Mouse (Mus musculus): ENCODE data around the gene Tmem97.
A peak's percentile ranks its signal among the peaks of the same experiment; 100 is the strongest.
"Not testable (repeated sequence)": the region's sequence is repeated elsewhere in the genome, so short reads cannot be mapped to it uniquely, and the experiment has no call there.

The Tmem97 gene

GRCm38 (mm10) chr11:78550168-78551058, at the start of gene Tmem97:
Tmem97 (minus strand) TSS chr11:78550777.
- DNase-seq (ENCODE audit: low read depth, low spot score): peak; percentile 97

DNA sequence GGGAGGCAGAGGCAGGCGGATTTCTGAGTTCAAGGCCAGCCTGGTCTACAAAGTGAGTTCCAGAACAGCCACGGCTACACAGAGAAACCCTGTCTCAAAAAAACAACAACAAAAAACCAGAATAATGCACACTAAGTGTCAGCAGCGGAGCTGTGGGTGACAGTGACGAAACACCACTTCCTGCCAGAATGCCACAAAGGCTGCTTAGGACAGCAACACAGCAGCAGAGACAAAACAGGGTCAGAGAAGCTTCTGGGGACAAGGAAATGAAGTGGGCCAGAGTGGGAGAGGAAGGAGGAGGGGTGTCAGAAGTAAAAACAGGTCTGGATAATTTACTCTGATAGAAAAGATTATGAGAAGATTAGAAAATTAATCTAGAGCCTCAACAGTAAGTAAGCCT, 49.5 kb upstream of the Tmem97 start:
- DNase-seq (ENCODE audit: low read depth, low spot score): peak; percentile 79

- no peak for DNase-seq (ENCODE audit: low read depth, low spot score)
These were observed 48.3 kb upstream of the Tmem97 start for GRCm38 (mm10) chr11:78598763-78599415.

DNA sequence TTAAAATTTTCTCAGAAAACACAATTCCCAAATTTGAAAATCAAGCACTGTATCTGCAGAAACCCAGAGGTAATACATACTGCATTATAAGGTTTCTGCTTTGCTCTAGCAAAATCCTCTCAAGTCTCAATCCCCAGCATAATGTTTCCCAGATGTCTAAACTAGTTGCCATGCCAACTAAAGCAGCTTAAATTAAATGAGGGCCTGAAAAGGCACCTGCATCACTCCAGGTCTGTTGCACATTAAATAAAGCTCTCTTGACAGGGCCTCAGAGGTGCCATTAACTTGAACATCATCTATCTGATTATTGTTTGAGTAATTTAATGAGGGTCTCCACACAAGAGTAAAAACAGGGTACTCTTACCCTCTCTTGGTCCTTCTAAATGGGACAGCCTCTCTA, 46.2 kb upstream of the Tmem97 start:
- no peak for DNase-seq (ENCODE audit: low read depth, low spot score)

- DNase-seq (ENCODE audit: low read depth, low spot score): no peak
These were observed 45.2 kb upstream of the Tmem97 start for GRCm38 (mm10) chr11:78595773-78596172.

GRCm38 (mm10) chr11:78594271-78594964, 43.8 kb upstream of the Tmem97 start:
- DNase-seq (ENCODE audit: low read depth, low spot score): no peak

- not testable (repeated sequence) for DNase-seq (ENCODE audit: low read depth, low spot score)
These were observed 37.1 kb upstream of the Tmem97 start for GRCm38 (mm10) chr11:78587677-78588076.

- DNase-seq (ENCODE audit: low read depth, low spot score): peak; percentile 54
These were observed 35.5 kb upstream of the Tmem97 start for GRCm38 (mm10) chr11:78586099-78586498.

- DNase-seq (ENCODE audit: low read depth, low spot score): no peak
These were observed 32.3 kb upstream of the Tmem97 start for GRCm38 (mm10) chr11:78582848-78583247.

DNA sequence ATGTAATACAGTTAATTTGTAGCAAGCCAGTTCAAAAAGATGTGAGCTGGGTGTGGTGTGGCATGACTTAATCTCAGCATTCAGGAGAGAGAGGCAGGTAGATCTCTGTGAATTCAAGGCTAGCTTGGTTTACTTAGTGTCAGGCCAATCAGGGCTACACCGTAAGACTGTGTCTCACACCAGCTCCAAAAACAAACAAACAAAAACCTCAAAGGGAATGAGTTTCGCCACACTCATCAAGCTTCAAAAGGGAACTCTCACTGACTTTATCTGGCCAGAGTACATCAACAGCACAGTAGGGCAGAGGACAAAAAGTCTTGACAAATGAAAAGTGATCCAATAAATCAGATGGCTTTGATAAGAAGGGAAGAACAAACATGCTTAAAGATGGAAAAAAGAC, 24.4 kb upstream of the Tmem97 start:
- no peak for DNase-seq (ENCODE audit: low read depth, low spot score)

GRCm38 (mm10) chr11:78574536-78574935, 24.0 kb upstream of the Tmem97 start:
- DNase-seq (ENCODE audit: low read depth, low spot score): no peak

DNA sequence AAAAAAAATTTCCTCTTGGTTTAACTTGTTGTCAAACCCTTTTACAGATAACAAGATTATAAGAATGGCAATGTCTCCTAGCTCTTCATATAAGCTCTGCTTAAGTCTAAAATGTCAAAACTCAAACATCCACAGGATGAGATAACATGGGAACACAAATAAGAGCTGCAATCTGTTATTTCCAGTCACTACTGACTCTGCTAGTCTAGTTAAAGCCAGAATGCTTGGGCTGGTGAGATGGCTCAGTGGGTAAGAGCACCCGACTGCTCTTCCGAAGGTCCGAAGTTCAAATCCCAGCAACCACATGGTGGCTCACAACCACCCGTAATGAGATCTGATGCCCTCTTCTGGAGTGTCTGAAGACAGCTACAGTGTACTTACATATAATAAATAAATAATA, 23.5 kb upstream of the Tmem97 start:
- DNase-seq (ENCODE audit: low read depth, low spot score): not testable (repeated sequence)

DNA sequence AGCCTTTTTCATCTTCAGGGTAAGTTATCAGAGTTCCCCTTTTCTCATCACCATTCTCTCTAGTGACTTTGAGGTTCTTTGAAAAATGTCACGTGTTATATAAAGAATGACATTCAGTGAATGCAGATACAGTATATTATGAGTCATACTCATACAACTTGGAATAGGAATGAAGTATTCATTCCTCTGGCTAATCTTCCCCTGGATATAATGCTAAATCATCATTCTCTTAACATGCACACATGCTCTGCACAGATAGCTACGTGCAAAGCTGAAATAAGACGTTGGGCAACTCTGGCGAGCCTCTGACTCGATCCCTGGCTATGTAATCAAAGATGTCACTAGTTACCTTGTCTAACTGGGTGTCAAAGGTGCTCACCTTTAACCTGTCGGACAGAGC, 21.3 kb upstream of the Tmem97 start:
- no peak for DNase-seq (ENCODE audit: low read depth, low spot score)

GRCm38 (mm10) chr11:78571441-78571840, 20.9 kb upstream of the Tmem97 start:
- no peak for DNase-seq (ENCODE audit: low read depth, low spot score)

DNA sequence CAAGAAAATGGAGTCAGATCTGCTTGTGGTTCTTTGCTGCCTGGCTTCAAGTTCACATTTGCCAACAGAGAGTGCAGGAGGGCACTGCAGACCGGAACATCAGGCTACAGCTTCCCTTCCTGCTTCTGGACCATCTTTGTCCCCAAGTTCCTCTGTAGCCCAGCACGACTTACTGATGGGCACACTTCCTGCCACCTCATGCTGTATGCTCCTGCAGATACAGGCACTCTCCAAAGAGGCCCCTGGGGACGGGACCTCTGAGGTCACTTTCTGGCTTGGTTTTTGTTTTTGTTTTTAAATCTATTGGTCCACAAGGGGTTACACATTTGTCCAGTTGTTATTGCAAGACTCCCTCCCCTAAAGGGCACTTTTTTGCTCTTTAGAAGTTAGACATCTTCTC, 19.2 kb upstream of the Tmem97 start:
- no peak for DNase-seq (ENCODE audit: low read depth, low spot score)

- no peak for DNase-seq (ENCODE audit: low read depth, low spot score)
These were observed 18.2 kb upstream of the Tmem97 start for GRCm38 (mm10) chr11:78568827-78569226.

DNA sequence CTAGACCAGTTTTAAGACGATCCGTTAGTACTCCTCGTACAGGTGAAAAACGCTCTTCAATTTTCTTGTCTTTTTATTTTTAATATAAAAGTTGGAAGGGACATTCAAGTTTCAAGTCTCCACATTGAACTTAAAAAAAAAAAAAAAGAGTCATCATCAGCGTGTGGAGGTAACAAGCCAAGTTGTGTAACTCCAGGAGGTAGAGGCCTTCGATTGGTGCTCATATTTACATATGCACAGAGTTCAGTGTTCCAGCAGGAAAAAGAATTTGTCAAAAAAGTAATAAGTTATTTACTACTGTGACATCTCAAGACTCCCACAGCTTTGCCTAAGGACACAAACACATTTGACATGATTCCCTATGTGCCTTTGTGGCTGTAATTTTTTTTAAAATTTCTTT, 17.0 kb upstream of the Tmem97 start:
- DNase-seq (ENCODE audit: low read depth, low spot score): no peak

DNA sequence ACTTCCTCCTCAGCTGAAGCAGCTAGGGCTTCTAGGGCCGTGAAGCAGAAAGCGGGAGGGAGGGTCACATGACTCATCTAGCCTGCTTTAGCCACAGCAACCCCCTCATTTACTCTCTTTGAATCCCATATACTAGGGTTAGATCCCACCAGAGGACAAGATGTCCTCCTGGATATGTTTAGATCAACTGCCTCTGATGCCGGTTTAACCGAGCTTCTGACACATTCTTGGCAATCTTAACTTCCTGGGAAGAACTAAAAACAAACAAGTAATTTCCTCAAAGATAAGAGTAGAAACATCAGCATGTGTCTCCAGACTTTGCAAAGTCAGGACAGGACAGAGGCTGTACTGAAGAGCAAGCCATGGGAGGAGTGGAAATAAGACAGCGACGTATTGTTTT, 16.2 kb upstream of the Tmem97 start:
- DNase-seq (ENCODE audit: low read depth, low spot score): no peak

DNA sequence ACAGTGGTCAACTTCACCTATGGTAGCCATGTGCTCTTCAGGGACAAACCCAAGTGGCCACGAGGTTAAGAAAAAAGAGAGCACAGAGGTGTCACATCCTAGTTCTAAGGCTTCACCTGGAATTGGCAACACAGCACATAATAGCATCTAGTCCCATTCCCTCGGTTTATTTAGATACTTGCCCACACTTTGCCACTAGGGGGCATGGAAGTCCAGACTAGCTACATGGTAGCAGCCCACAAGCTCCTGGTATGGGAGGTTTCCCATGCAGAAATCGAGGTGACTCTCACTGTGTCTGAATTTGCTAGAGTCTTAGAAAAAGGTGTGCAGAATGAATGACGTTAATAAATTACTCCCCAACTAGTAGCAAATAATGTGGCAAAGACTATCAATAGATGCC, 9.9 kb upstream of the Tmem97 start:
- DNase-seq (ENCODE audit: low read depth, low spot score): peak; percentile 83

DNA sequence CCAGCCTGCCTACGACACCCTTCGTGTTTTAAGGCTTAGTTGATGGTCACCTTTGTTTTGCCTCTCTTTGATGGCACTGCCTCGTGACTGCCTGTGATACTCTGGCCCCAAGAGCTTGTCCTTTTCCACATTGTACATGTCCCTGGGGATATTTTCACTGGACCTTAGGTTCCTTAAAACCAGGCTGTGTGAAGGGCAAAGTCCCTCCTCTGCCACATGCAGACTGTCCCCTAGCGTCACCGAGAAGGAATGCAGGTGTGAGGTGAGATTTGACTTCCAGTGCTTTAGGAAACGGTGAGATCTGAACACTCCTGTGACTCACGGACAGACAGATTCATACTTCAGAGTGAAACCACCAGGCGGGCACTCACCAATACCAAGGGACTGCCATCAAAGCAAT, 6.7 kb upstream of the Tmem97 start:
- DNase-seq (ENCODE audit: low read depth, low spot score): no peak

- DNase-seq (ENCODE audit: low read depth, low spot score): no peak
These were observed 5.5 kb upstream of the Tmem97 start for GRCm38 (mm10) chr11:78556070-78556469.

DNA sequence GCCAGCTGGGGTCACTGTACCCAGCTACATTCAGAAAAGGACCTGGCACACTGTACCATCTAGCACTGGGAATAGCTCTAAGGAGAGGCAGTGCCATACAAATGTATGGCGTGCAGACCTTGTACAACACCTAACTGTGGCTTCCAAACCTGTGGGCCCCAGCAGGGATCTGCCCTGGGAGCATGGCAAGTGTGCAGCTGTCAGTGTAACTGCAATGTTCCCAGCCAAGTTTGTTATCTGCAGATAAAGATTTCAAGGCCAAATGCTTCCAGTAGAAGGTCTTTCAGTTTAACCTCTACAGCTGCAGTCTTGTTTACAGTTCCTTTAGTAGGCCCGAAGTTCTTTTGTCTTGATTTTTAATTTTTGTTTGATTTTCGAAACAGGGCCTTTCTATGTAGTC, 5.0 kb upstream of the Tmem97 start:
- DNase-seq (ENCODE audit: low read depth, low spot score): no peak

DNA sequence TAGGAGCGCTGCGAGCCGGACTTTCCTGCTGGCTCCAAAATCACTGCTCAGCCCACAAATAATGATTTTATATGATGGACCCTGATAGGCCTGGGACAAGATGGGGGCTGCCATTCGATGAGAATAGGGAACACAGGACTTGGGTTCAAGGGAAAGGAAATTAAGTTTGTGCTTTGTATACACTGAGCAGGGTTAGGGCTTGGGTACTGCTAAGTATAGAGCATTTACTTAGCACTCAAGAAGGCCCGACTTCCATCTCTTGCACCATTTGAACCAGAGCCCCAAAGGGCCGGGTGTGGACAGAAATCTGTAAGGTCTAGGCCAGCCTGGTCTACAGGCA, 452 bp upstream of the Tmem97 start:
- DNase-seq (ENCODE audit: low read depth, low spot score): no peak

All from CD4-positive, CD25-positive, alpha-beta regulatory T cell, adult 2 months (primary cell).